Mouse (Mus musculus): ENCODE data around the gene Evl. TPM values are rescaled to one million over a fixed set of nuclear protein-coding genes. Genes with fewer than 3 reads are reported as not detected.
A peak's percentile ranks its signal among the peaks of the same experiment; 100 is the strongest.
"Not testable (repeated sequence)": the region's sequence is repeated elsewhere in the genome, so short reads cannot be mapped to it uniquely, and the experiment has no call there.

Evl gene
- total RNA-seq (2022) = 10 to 100 TPM; 45.4 to 65.2 (median 50.3) TPM

DNA sequence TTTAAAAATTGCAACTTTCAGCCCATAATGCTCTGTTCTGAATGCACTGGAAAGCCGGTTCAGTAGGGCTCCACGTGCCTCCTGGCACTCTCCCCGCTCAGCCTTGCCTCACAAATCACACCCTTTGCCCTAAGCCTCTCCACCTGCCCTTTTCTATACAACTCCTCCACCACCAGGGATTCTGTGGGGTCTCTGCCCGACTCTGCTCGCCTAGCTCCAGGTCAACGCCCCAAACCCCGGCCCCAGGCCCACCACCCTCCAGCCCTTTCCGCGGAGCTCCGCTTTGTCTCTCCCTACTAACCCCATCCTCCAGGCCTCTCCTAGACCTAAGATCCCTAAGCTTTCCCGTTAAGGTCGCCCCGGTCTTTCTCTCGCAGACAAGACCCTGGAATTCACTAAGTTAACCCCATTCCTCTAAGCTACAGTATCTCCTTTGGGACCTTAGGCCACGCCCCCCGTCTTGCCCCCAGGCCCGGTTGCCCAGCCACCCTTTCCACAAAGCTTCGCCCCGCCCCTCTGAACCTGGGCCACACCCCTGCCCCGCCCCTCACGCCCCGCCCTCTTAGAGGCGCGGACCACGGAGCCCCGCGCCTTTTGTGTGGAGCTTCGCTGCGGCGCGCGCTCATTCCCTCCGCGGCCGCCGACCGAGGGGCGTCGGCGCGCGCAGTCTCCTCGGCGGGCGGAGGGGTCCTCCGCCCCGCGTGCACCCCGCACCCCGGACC lies at the start of gene Evl:
Gene Evl, plus strand, starts transcription at position 601 of the 722 bp plus-strand sequence.
- DNase-seq = peak; percentile 66

DNA sequence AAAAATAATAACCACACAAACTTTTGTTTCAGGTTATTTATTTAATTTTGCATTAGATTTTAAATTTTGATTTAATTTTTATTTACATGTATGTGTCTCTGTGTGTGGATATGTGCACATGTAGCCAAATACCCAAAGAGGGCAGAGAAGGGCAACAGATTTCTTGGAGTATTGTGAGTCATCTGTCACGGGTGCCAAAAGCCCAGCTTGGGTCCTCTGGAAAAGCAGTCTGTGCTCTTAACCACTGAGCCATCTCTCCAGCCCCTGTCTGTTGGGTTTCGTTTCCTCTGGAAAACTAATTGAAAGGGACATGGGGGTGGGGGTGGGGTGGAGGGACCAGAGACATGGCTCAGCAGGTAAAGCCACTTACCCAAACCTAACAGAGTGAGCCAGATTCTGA lies 48.7 kb upstream of the Evl start:
- DNase-seq = no peak

- DNase-seq = not testable (repeated sequence)
These were observed 47.5 kb upstream of the Evl start for GRCm38 (mm10) chr12:108507046-108507445.

DNA sequence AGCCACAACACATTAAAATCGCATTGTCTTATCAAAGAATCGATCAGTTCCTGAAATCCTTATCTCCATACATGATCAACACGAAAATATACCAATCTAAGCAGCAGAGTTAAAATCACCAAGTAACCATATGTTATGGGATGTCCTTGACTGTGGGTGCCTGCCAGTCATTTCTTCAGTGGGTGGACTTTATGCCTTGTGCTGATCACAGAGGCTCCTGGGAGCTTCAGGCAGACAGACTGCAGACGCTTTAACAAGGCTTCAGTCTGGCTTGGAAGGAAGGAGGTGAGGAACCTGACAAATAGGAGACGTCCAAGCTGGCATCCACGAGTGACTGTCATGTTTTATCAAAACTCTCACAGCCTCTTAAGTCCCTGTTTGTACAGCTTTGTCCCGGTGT lies 43.9 kb upstream of the Evl start:
- DNase-seq = no peak

DNA sequence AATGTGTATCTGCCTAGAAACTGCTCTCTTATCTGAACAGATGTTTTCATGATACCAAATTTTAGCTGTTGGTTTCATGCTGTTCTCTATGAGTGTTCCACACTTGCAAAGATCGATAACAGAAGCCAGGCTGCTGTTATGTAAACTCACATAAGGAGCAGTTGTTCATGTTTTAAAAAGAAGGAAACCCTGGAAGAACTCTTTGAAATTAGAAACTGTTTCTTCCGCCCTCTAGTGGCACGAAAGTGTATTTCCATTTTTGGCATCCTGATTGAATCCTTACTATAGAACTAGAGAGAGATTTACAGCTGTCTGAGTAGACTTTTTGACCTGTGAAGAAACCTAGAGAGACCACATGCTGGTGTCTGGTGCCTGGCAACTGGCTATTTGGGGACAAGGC lies 43.5 kb upstream of the Evl start:
- DNase-seq = no peak

DNA sequence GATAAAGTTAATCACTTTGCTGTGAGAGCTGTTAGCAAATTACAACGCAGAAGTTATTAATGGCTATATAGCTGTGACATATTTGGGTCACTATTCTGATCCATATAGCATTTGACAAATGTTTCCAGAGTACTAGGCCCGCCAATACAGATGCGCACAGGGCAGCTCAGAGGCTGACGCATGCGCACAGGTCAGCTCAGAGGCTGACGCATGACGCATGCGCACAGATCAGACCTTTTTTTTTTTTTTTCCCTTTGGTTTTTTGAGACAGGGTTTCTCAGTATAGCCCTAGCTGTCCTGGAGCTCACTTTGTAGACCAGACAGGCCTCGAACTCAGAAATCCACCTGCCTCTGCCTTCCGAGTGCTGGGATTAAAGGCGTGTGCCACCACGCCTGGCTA lies 39.1 kb upstream of the Evl start:
- no peak for DNase-seq

DNA sequence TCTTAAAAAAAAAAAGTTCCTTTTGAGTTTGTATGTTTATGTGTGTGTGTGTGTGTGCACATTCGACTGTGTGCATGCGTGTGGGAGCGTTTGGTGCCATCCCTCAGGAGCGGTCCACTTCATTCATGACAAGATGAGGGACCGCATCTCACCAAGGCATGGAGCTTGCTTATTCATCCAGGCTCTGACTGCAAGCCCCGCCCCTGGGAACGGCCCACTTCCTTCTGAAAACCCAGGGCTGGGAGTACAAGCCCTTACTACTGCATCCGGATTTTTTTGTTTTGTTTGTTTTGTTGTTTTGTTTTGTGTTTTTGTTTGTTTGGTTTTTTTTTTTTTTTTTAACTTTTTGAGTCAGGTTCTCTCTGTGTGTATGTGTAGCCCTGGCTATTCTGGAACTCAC lies 35.1 kb upstream of the Evl start:
- DNase-seq = no peak

GRCm38 (mm10) chr12:108529214-108529613 lies 25.3 kb upstream of the Evl start:
- DNase-seq = no peak

- DNase-seq = no peak
These were observed 20.0 kb upstream of the Evl start for GRCm38 (mm10) chr12:108534484-108534883.

DNA sequence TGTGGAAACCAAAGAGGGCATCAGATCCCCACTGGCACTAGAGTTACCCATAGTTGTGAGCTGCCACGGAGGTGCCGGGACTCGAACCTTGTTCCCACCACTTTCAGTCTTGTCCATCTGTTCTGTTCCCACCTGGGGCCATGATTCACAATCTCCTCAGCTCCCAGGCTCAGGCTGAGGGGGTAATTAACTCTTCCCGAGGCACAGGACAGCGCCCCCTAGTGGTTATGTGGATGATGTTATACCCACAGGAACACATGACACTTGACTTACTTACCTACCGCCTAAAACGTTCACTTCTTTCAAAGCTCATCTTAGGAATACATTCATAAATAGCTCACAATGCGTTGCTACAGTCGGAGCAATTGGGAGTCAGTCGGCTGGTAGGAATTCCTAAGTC lies 18.1 kb upstream of the Evl start:
- DNase-seq = no peak

DNA sequence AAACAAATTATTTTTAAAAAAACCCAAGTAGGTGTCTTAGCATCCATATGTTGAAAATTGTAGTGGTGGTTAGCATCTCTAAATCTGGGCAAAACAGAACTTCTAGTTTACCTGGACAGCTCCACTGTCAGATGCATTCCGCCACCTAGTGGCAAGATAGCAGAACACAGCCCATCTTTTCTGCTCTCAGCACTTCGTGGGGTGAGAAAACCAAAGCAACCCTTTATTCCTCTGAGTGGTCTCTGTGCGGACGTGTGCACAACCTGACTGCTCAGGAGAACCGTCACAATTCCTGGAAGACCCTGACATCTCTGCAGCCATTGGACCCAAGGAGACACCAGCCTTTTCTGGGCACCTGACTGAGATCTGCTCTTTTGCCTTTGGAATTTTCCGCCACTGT lies 13.4 kb upstream of the Evl start:
- no peak for DNase-seq

GRCm38 (mm10) chr12:108546508-108547153 lies 7.9 kb upstream of the Evl start:
- peak; percentile 44 for DNase-seq

DNA sequence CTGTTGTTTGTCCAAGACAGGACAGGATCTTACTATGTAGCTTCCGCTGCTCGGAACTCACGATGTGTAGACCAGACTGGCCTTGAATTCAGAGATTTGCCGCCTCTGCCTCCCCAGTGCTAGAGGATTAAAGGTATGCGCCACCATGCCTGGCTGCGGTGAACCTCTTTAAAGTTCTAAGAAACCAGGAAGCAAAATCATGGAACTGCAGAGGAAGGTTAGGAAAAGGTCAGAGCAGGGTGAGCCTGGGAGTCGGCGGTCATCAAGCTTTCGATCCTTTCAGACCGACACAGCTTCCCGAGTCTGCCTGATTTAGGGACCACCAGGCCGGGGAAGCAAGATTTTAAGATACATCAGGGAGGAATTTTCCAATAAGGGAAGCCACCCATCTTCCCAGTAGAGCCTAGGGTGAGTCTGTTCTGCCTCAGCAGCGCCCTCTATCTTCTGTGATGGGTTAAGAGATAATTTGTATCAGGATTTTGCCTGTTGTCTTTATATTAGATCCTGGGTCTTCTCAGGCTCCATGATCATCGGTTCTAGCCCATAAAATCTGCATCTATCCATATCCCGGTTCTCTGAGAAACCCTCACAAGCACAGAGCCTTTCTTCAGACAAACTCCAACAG lies 7.2 kb upstream of the Evl start:
- no peak for DNase-seq

DNA sequence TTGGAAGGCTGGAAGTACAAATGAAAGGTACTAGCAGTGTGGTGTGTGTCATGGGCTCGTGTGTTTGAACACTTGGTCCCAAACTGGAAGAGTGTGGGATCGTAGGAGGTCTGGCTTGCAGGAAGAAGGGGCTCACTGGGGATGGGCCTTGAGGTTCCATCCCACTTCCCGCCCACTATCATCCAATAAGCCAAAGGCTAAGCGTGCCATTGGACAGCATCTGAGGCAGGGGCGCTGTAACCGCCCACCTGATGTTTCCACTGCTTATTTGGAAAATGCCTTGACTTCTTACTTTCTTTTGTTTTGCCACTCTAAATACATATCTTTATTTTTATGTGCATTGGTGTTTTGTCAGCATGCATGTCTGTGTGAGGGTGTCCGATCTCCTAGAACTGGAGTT lies 2.8 kb upstream of the Evl start:
- no peak for DNase-seq

GRCm38 (mm10) chr12:108553079-108553478 lies 1.4 kb upstream of the Evl start:
- DNase-seq = no peak

DNA sequence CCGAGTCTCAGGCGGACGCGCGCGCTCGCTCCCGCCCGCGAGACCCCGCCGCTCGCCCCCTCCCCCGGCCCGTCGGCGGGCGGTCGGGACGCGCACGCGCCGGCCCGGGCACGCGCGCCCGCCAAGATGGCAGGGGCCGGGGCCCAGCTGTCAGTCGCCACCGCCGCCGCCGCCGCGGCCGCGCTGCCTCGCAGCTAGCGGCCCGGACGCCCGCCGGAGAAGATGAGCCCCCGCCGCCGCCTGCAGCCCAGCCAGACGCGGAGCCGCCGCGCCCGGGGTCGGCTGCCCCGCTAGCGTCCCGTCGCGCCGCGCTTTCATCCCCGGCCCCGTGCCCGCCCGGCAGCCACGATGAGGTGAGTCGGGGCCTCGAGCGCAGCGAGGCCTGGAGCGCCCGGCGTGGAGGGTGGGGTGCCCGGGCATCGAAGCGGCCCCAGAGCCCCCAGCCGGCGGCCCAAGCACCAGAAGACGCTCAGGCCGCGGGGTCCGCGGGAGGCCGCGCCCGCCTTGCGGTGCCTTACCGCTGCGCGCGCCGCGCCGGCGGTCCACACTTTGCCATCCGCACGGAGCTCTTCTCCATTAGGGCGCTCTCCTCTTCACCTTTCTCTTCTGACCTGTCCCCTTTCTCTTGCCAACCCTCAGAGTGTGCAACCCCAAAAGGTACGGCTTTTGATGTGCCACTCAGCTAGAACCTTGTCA lies 489 bp downstream of the Evl start:
- peak; percentile 11 for DNase-seq

- DNase-seq = no peak
These were observed 3.7 kb downstream of the Evl start for GRCm38 (mm10) chr12:108558194-108558593.

DNA sequence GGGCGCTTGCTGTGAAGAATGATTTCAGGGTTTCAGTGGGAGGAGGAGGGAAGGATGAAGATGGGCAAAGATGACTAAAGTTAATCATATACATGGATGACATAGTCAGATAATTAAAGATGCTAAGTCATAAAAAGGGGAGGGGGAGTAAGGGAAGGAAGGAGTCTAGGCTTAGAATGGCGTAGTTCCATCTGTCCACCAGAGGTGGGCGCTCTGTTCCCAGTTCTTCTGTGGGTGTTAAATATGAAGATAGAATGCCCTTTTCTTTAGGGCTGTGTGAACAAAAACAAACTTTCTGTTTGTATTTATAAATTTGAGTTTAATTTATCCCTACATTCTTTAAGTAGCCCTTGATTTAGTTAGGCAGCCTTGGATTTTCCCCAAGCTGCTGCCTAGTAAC lies 8.7 kb downstream of the Evl start:
- DNase-seq = no peak

GRCm38 (mm10) chr12:108564910-108565506 lies 10.5 kb downstream of the Evl start:
- DNase-seq = no peak

DNA sequence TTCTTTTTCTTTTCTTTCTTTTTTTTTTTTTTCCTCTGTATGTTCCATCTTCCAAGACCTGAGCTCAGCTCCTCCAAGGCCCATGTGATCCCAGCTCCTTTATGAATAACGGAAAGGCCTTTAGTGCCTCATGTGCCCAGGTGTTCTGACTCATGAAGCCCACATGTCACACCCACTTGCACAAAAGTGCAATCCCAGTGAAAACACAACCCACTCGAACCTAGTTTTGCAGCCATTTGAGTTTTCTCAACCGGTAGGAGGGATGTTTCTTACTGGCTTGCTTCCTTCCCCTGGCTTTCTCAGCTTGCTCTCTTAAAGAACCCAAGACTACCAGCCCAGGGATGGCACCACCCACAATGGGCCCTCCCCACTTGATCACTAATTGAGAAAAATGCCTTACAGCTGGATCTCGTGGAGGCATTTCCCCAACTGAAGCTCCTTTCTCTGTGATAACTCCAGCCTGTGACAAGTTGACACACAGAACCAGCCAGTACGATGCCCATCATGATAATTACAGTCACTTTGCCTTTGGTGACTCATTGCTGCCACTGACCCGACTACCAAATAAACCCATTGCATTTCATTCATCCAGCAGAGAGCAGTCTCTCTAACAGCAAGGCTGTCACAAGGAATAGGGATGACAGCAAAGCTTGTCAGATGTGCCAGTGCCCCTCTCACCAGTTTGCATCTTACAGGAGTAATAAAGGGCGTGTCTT lies 24.8 kb downstream of the Evl start:
- DNase-seq = peak; percentile 24

GRCm38 (mm10) chr12:108583775-108584174 lies 29.3 kb downstream of the Evl start:
- no peak for DNase-seq

DNA sequence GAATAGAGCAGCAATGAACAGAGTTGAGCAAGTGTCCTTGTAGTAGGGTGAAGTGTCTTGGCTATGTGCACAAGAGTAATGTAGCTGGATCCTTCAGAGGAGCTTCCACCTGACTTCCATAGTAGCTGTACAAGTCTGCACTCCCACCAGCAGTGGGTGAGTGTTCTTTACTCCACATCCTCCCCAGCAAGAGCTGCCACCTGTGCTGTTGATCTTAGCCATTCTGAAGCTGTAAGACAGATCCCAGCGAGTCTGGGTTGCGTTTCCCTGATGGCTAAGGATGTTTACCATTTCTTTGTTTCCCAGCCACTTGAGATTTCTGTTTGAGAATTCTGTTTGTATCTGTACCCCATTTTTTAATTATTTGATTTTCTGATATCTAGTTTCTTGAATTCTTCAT lies 35.6 kb downstream of the Evl start:
- no peak for DNase-seq

Measured in adrenal gland, adult 8-10 months (tissue).